Mouse (Mus musculus) frontal cortex, postnatal 25 days (tissue): ENCODE measurements around the gene Kif2a.
"Not testable (repeated sequence)": the region's sequence is repeated elsewhere in the genome, so short reads cannot be mapped to it uniquely, and the experiment has no call there.

ENCODE experiments used
- DNase-seq, 2 experiments: peaks; one replicate each; pipeline ENCODE4 v3.0.0; 2022; ENCODE audit warnings: low spot score in 2 of 2

Gene Kif2a

DNA sequence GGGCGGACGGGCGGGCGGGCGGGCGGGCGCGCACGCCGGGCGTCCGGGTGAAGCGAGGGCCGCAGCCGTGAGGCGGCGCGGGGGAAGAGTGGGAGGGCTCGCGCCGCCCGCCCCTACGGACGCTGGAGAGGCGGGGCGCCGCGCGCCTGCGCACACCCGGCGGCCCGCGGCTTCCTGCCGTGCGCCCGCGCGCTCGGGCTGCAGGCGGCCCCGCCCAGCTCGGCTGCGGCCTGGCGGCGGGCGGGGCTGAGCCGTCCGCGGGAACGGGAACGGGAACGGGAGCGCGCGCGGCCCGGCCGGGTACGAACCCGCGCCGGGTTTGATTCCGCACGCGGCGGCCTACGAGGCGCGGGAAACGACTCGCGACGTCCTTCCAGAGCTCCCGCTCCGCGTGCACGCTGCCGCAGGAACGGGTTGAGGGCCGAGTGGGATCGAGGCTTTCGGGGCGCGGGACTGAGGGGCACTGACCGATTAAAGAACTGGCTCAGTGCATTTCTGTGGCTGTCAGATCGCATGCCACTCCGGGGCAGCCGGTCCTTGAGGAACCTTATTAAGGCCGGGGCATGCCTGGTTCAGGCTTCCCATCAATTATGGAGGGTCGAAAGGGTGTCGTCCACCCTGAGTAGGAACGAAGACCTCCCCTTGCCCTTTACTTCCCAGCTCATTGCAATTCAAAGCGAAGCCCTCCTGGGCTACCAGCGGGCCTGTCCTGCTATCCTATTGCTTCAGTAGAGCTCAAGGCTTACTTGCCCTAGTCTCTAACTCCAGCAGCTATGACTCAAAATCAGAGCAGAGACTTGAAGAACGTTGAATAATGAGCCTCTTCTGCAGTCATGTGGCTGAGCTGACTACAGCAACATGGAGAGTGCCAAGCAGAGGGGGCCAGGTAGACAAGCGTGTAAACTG is 593 bp upstream of the Kif2a start:
- peak; percentile 28 to 46 for DNase-seq

DNA sequence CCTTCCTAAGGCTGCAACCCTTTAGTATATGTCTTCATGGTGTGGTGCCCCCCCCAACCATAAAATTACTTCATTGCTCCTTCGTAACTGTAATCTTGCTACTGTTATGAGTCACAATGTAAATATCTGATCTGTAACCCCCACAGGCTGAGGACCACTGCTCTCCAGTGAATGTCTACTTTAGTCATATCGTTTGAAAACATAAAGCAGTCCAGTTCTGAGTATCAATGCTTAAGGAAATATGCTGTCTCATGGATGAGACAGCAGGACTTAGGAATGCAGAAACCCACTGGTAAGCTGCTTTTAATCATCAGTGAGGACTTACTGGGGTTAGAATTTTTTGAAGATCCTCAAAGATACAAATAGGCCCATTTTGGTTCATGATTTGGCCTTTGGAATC is 2.5 kb downstream of the Kif2a start:
- DNase-seq: no peak

DNA sequence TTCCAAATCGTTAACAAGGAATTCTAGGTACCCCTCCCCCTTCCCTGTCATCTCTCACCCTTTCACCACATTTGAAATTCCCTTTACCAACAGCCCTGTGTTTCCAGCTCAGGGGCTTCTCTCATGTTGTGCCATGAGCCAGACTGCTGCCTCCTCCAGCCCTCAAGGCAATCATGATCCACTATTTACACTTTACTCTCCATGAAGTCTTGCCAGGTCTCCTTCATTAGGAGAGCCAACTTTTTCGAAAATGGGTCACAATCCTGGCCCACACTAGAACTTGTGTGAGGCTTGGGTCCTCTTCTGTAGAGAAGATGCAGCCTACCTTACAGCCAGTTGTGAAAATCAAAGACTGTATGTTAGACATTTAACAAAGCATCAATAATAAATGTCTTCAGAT is 8.0 kb downstream of the Kif2a start:
- no peak for DNase-seq

- DNase-seq: no peak
Observed at GRCm38 (mm10) chr13:107011618-107012017, 10.3 kb downstream of the Kif2a start.

DNA sequence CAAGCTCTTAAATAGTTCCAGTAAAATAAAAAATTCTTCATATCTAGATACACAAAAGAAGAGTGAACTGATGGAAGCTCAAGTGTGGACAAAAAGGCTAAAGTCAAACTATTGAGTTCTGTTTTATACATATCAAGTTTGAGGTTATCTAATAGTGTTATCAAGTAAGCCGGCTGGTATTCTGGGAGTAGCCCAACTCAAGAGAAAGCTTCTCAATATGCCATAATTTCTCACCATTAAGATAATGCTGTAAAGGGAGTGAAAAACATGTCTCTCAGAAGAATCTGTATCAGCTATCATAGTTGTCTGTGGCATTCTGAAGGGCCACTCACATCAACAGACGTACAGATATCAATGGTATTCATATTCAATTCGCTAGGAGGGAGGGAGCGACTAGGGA is 13.8 kb downstream of the Kif2a start:
- DNase-seq: no peak

- no peak for DNase-seq
Observed at GRCm38 (mm10) chr13:107003211-107003610, 18.7 kb downstream of the Kif2a start.

GRCm38 (mm10) chr13:106998671-106999070 is 23.3 kb downstream of the Kif2a start:
- DNase-seq: no peak

DNA sequence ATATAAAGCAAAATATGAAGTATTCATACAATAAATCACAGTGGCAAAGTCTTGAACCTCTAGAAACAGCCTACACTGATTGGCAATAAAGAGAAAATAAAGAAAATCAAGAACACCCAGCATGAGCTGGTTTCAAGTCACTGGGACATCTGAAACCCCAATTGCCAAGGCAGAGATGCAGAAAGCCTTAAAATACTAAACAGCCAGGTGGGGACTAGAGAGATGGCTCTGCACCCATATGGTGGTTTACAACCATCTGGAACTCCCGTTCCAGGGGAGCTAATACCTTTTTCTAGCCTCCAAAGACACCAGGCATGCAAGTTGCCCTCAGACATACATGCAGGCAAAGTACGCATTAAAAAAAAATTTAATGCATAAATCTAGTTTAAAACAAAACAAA is 23.9 kb downstream of the Kif2a start:
- no peak for DNase-seq

- not testable (repeated sequence) for DNase-seq
Observed at GRCm38 (mm10) chr13:106997557-106997956, 24.4 kb downstream of the Kif2a start.

GRCm38 (mm10) chr13:106996891-106997290 is 25.0 kb downstream of the Kif2a start:
- no peak for DNase-seq

DNA sequence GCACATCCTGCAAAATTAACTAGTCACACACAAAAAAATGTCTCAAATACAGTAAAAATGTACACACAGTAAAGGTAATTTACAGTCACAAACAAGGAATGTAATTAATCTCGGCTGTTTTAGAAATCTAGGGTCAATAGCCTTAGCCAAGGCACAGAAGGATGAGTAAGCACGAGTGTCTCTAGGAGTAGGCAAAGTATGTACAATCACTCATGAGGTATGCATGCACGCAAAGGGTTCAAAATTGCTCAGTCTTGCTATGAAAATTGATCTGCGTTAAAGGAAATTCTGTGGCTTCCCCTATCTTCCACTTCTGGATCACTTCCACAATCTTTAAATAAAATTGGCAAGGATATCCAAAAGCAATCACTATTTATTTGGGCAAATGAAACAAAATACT is 60.4 kb downstream of the Kif2a start:
- no peak for DNase-seq

GRCm38 (mm10) chr13:106960557-106960956 is 61.4 kb downstream of the Kif2a start:
- DNase-seq: no peak

- DNase-seq: no peak
Observed at GRCm38 (mm10) chr13:106958286-106958685, 63.6 kb downstream of the Kif2a start.

GRCm38 (mm10) chr13:106957554-106957953 is 64.4 kb downstream of the Kif2a start:
- no peak for DNase-seq

DNA sequence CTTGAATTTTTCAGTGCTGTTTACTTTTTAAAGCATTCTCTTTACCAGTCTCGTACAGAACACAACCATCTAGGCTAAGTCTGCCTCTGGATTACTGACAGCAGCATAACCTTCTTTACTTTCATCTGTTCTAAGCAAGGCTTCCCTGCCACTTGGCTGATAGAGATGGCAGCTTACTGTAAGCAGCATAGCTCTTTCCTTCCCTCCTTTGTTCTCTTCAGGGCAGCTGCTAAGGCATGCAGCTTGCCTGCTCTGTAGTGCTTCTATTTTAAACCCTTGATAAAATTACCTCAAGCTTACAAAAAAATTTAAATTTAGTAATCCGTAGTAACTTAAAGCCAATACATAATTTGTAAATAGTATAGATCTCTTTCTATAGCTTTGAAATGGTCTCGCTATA is 67.0 kb downstream of the Kif2a start:
- no peak for DNase-seq

DNA sequence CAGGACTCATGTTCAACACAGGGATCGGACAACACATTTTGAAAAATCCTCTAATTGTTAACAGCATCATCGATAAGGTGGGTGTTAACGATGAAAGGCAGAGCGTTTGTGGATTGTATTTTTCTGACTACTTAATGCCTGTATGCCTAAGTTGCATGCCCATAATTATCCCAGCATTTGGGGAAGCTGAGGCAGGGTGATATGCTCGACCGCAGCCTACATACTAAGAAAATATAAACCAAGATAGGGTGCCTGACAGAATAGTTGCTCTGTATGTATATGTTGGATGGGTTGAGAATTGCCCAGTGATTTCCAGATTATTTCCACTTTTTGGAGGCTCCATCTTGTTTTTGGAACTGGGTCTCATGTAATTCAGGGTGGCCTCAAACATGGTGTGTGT is 74.3 kb downstream of the Kif2a start:
- DNase-seq: no peak

DNA sequence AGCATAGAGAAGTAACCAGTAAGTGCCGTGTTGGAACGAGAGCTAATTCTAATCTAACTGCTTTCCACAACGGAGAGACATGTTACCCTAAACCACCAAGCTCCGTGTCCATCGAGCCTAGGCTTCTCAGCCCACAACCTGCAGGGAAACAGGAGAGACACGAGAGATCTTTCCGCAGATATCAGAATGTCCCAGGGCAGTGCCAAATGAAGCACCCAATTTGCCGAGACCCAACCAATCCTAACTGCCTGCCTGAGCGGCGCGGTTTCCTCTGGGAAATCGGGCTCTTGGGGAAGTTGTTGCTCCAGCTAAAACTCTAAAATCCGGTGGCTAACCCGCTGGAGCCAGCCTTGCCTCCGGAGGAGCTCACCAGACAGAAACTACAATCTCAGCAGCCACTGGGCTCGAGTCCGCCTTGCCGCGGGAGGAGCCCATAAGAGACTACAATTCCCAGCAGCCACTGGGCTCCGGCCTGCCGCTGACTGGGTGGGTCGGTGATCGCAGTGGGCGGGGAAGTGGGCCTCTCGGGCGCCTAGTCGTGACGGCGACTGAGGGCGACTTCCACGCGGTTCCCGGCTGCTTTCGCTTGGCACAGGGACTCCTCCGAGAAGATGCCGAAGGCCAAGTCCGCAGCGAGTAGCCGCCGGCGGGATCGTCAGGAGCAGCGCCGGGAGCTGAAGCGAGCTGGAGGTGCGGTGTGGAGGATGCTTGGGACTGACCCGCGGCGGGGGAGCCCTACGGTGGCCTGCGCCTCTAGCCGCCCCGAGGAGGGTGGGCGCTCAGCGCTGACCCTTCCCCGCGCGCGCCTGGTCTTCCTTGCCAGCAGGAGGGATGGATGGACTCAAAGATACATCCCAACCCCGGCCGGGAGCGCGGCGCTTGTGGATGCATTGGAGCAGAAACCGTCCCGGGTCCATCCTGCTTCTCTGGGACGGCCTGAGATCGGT is 75.1 kb downstream of the Kif2a start, which contains the start of gene Dimt1:
Dimt1 (plus strand) TSS at position 534 of the 947 bp plus-strand sequence.
- peak; percentile 86 to 91 for DNase-seq

DNA sequence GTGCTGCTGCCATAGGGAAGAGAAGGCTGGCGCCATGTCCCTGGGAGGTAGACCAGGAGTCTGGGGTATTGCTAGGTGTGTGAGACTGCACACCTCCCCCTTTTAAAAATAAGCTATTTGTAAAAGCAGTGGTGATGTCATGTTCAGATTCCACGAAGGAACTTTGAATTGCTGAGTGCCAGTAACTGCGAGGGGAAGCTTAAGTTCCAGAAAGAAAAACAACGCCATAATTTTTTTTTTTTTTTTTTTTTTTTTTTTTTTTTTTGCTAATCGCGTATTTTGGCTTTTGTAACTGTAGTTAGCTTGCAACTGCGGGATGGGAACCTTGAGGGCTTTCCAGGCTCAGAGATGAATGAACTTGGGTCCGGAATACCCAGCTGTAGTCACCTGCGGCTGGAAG is 76.4 kb downstream of the Kif2a start:
- DNase-seq: no peak

- no peak for DNase-seq
Observed at GRCm38 (mm10) chr13:106942721-106943120, 79.2 kb downstream of the Kif2a start.

- no peak for DNase-seq
Observed at GRCm38 (mm10) chr13:106941211-106941976, 80.5 kb downstream of the Kif2a start.

GRCm38 (mm10) chr13:106937138-106937472 is 84.8 kb downstream of the Kif2a start:
- no peak for DNase-seq
